Mouse (Mus musculus): Measurements from ENCODE around the gene Gm43720. TPM values are rescaled to one million over a fixed set of nuclear protein-coding genes. Genes with fewer than 3 reads are reported as not detected.
"Not testable (repeated sequence)": the region's sequence is repeated elsewhere in the genome, so short reads cannot be mapped to it uniquely, and the experiment has no call there.

Gene Gm43720
- total RNA-seq, 2 experiments from 2014 or later, result not detected

DNA sequence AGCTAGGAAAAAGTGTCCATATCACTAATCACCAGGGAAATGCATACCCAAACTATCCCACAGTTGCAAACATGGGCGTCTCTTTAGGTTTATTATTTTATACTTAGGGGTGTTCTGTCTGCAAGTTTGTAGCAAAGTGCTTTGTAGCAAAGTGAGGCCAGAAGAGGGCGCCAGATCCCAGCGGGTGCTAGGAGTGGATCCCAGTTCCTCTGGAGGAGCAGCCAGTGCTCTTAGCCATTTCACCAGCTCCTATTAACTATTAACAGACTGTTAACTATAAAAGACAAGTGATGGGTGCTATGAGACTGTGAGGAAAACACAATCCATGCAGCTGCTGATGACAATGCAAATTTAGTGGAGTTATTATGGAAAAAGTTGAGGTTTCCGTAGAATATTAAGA is 57.6 kb downstream of the Gm43720 start:
- peak; percentile 92 for ATAC-seq (replicated peaks; ENCODE audit: poor library complexity)

DNA sequence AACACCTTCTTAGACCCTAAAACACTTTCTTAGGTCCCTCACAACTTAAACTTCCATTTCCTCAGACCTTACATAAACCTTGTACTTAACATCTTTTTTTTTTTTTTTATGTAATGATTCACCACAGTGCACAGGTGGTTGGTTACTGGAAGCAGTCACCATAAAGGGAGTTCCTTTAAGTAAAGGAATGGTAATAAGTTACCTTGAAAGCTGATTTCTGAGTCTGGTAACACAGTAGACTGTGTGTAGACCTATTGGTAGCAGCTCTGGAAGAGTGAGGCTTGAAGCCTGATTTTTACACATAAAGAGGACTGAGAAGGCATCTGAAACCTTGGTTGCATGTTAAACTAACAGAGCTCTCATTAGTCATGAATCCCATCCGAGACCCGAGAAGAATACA is 59.9 kb downstream of the Gm43720 start:
- ATAC-seq (replicated peaks; ENCODE audit: poor library complexity), result no peak

DNA sequence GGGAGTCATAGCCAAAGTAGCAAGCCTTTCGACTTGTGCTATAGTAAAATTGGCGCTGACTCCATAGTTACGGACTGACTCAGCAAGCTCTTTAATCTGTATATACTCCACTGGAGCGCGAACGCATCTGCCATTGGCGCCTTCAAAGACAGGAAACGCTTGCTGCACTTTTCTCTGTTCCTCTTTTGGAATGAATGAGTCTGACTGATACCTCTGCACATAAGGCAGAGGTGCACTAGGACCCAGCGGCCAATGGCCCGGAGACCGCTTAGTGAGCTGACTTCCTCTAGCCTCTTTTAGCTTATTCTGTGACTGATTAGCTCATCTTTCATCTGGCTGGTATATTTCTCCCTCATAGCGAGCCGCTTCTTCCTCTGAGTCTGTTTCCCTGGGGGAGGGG is 63.1 kb downstream of the Gm43720 start:
- ATAC-seq (replicated peaks; ENCODE audit: poor library complexity), result not testable (repeated sequence)

Other genes with a start within 250 kb of the Gm43720 start
- not detected in 2 replicates for gene Smok3c, start 226.8 kb downstream of the Gm43720 start, total RNA-seq (2015)
- not detected in 2 replicates for gene Smok3c, start 226.8 kb downstream of the Gm43720 start, total RNA-seq (2017)
- 26.0 and 30.1 TPM in 2 replicates for gene Zkscan1, start 194.9 kb downstream of the Gm43720 start, total RNA-seq (2015)
- gene Zkscan1, start 194.9 kb downstream of the Gm43720 start, total RNA-seq (2017), result 19.9 and 25.2 TPM in 2 replicates
- 13.9 and 14.0 TPM in 2 replicates for gene Zscan21, start 163.1 kb downstream of the Gm43720 start, total RNA-seq (2015)
- 11.8 and 12.5 TPM in 2 replicates for gene Zscan21, start 163.1 kb downstream of the Gm43720 start, total RNA-seq (2017)
- gene Zfp113, start 124.2 kb downstream of the Gm43720 start, total RNA-seq (2015), result 6.5 and 7.5 TPM in 2 replicates
- 7.8 and 8.0 TPM in 2 replicates for gene Zfp113, start 124.2 kb downstream of the Gm43720 start, total RNA-seq (2017)
- gene Cops6, start 118.9 kb downstream of the Gm43720 start, total RNA-seq (2015), result 161 and 164 TPM in 2 replicates
- gene Cops6, start 118.9 kb downstream of the Gm43720 start, total RNA-seq (2017), result 54.4 and 55.6 TPM in 2 replicates
- 14.3 and 15.9 TPM in 2 replicates for gene Ap4m1, start 108.0 kb downstream of the Gm43720 start, total RNA-seq (2015)
- 34.1 and 36.9 TPM in 2 replicates for gene Ap4m1, start 108.0 kb downstream of the Gm43720 start, total RNA-seq (2017)
- 239 and 250 TPM in 2 replicates for gene Mcm7, start 107.5 kb downstream of the Gm43720 start, total RNA-seq (2015)
- 395 and 444 TPM in 2 replicates for gene Mcm7, start 107.5 kb downstream of the Gm43720 start, total RNA-seq (2017)
- 23.2 and 29.5 TPM in 2 replicates for gene Taf6, start 92.5 kb downstream of the Gm43720 start, total RNA-seq (2015)
- 34.0 and 43.8 TPM in 2 replicates for gene Taf6, start 92.5 kb downstream of the Gm43720 start, total RNA-seq (2017)
- 28.7 and 30.1 TPM in 2 replicates for gene Cnpy4, start 92.5 kb downstream of the Gm43720 start, total RNA-seq (2015)
- 45.8 and 59.3 TPM in 2 replicates for gene Cnpy4, start 92.5 kb downstream of the Gm43720 start, total RNA-seq (2017)
- 6.9 and 7.1 TPM in 2 replicates for gene Mblac1, start 85.6 kb downstream of the Gm43720 start, total RNA-seq (2015)
- gene Mblac1, start 85.6 kb downstream of the Gm43720 start, total RNA-seq (2017), result 9.4 and 10.0 TPM in 2 replicates
- 0.94 and 2.0 TPM in 2 replicates for gene Nxpe5, start 54.1 kb downstream of the Gm43720 start, total RNA-seq (2015)
- gene Nxpe5, start 54.1 kb downstream of the Gm43720 start, total RNA-seq (2017), result 1.9 and 2.2 TPM in 2 replicates
- gene Lamtor4, start 24.5 kb downstream of the Gm43720 start, total RNA-seq (2015), result 123 and 127 TPM in 2 replicates
- gene Lamtor4, start 24.5 kb downstream of the Gm43720 start, total RNA-seq (2017), result 69.9 and 101 TPM in 2 replicates
- 35.7 and 44.1 TPM in 2 replicates for gene BC037034, start 15.9 kb downstream of the Gm43720 start, total RNA-seq (2015)
- 44.1 and 46.7 TPM in 2 replicates for gene BC037034, start 15.9 kb downstream of the Gm43720 start, total RNA-seq (2017)
- gene Gal3st4, start 7.1 kb downstream of the Gm43720 start, total RNA-seq (2015), result not detected in 2 replicates
- 0.12 and 0.30 TPM in 2 replicates for gene Gal3st4, start 7.1 kb downstream of the Gm43720 start, total RNA-seq (2017)
- 1.2 and 2.0 TPM in 2 replicates for gene Gpc2, start within 50 bp of the Gm43720 start, total RNA-seq (2015)
- gene Gpc2, start within 50 bp of the Gm43720 start, total RNA-seq (2017), result 3.2 and 3.9 TPM in 2 replicates
- 15.7 and 20.2 TPM in 2 replicates for gene Stag3, start 282 bp upstream of the Gm43720 start, total RNA-seq (2015)
- 9.3 and 22.2 TPM in 2 replicates for gene Stag3, start 282 bp upstream of the Gm43720 start, total RNA-seq (2017)
- 0.54 TPM in 1 of 2 replicates, not detected in the other for gene Pvrig, start 62.0 kb upstream of the Gm43720 start, total RNA-seq (2015)
- 0.17 and 0.34 TPM in 2 replicates for gene Pvrig, start 62.0 kb upstream of the Gm43720 start, total RNA-seq (2017)
- gene Zfp157, start 161.5 kb upstream of the Gm43720 start, total RNA-seq (2015), result 11.5 and 16.9 TPM in 2 replicates
- 10.8 and 16.1 TPM in 2 replicates for gene Zfp157, start 161.5 kb upstream of the Gm43720 start, total RNA-seq (2017)

All from megakaryocyte progenitor cell, adult 5-6 weeks (primary cell).